Mouse (Mus musculus) embryo, embryonic 10.5 days (tissue): ENCODE measurements around the gene Olfr1181.
"Not testable (repeated sequence)": the region's sequence is repeated elsewhere in the genome, so short reads cannot be mapped to it uniquely, and the experiment has no call there.

ENCODE experiments used
- DNase-seq: peaks from one replicate; pipeline ENCODE4 v3.0.0-alpha.2; 2015; ENCODE audit warnings: low spot score

Olfr1181 gene

GRCm38 (mm10) chr2:88426071-88426470 is at the start of gene Olfr1181:
Olfr1181 (minus strand) TSS chr2:88426171.
- DNase-seq: no peak

- not testable (repeated sequence) for DNase-seq
Observed at GRCm38 (mm10) chr2:88454567-88454966, 28.6 kb upstream of the Olfr1181 start, which contains the start of gene Olfr1183. Olfr1183 (plus strand) TSS chr2:88454867.

GRCm38 (mm10) chr2:88449031-88449430 is 23.1 kb upstream of the Olfr1181 start, which contains the start of gene Gm13757:
Gm13757 (minus strand) TSS chr2:88449131.
- DNase-seq: no peak

GRCm38 (mm10) chr2:88419051-88419450 is 6.9 kb downstream of the Olfr1181 start, which contains the start of gene Olfr1180:
Olfr1180 (minus strand) TSS chr2:88419151.
- no peak for DNase-seq

- no peak for DNase-seq
Observed at GRCm38 (mm10) chr2:88406353-88406752, 19.6 kb downstream of the Olfr1181 start, which contains the start of gene Olfr1179. Olfr1179 (minus strand) TSS chr2:88406453.

- DNase-seq: no peak
Observed at GRCm38 (mm10) chr2:88386762-88387161, 39.2 kb downstream of the Olfr1181 start, which contains the start of gene Olfr1178. Olfr1178 (plus strand) TSS chr2:88387062.
